Comparison of ENCODE assay signal across 30 mouse cellular contexts in genomic region chr2:44633064-44633463, GRCm38 (mm10).
DNase-seq lines count a peak whose midpoint lies in the region; ATAC-seq and TF ChIP-seq lines count a peak whose summit lies in the region.
"Had no signal": no experiment of that assay in that cellular context is flagged by ENCODE, and none has a peak within 500 bp of the region (broad histone marks: within the 10 kb centered on the region; RNA-seq: fewer than 3 reads in every experiment).

No protein-coding gene starts in this region.

- TF ChIP-seq EP300 in lung, postnatal 0 days (IDR thresholded peaks at IDR 0.05): no peak

- TF ChIP-seq CTCF in layer of hippocampus, adult 2 months (conservative IDR thresholded peaks at IDR 0.05): no peak
- no peak for TF ChIP-seq CTCF in lung, postnatal 0 days (IDR thresholded peaks at IDR 0.05)

- H3K9ac ChIP-seq in neural tube, embryonic 11.5 days (ENCODE audit: low read length): no peak overlapping the region
- no peak overlapping the region for H3K9ac ChIP-seq in midbrain, embryonic 15.5 days
- H3K9ac ChIP-seq in neural tube, embryonic 15.5 days (replicated peaks): no peak overlapping the region
- H3K9ac ChIP-seq in lung, postnatal 0 days (replicated peaks; ENCODE audit: low read depth): no peak overlapping the region
- H3K9ac ChIP-seq: embryonic facial prominence, embryonic 13.5 days; forebrain, embryonic 15.5 days; heart, embryonic 12.5 days; intestine, embryonic 15.5 days; limb, embryonic 12.5 days; lung, embryonic 15.5 days; stomach, embryonic 15.5 days had no signal

- WGBS in neural tube, embryonic 11.5 days: 86% methylated on average over 5 of the region's 5 CpGs
- 62% methylated on average over 5 of the region's 5 CpGs for WGBS in midbrain, embryonic 15.5 days
- 36% methylated on average over 5 of the region's 5 CpGs for WGBS in neural tube, embryonic 15.5 days
- 86% methylated on average over 5 of the region's 5 CpGs for WGBS in lung, postnatal 0 days

- no peaks in the 10 kb centered on the region for H3K36me3 ChIP-seq in neural tube, embryonic 11.5 days (ENCODE audit: control insufficient read depth, insufficient read depth, low read length)
- H3K36me3 ChIP-seq in midbrain, embryonic 15.5 days (replicated peaks): no peaks in the 10 kb centered on the region
- no peaks in the 10 kb centered on the region for H3K36me3 ChIP-seq in neural tube, embryonic 15.5 days
- no peaks in the 10 kb centered on the region for H3K36me3 ChIP-seq in lung, postnatal 0 days (ENCODE audit: insufficient read depth, low read length)
- H3K36me3 ChIP-seq: embryonic facial prominence, embryonic 13.5 days; forebrain, embryonic 10.5 days; forebrain, embryonic 15.5 days; heart, embryonic 12.5 days; intestine, embryonic 15.5 days; limb, embryonic 12.5 days; lung, embryonic 15.5 days; stomach, embryonic 15.5 days had no signal

- no peaks in the 10 kb centered on the region for H3K4me1 ChIP-seq in neural tube, embryonic 11.5 days (ENCODE audit: control insufficient read depth, insufficient read depth, low read length)
- peaks cover 16% of the 10 kb centered on the region for H3K4me1 ChIP-seq in midbrain, embryonic 15.5 days
- peaks cover 13% of the 10 kb centered on the region for H3K4me1 ChIP-seq in neural tube, embryonic 15.5 days
- no peaks in the 10 kb centered on the region for H3K4me1 ChIP-seq in lung, postnatal 0 days (ENCODE audit: insufficient read depth, low read depth, low read length)
- H3K4me1 ChIP-seq: heart, embryonic 12.5 days; intestine, embryonic 15.5 days; lung, embryonic 15.5 days; stomach, embryonic 15.5 days had no signal

- no peaks in the 10 kb centered on the region for H3K27me3 ChIP-seq in neural tube, embryonic 11.5 days (ENCODE audit: control insufficient read depth, insufficient read depth, low read length)
- H3K27me3 ChIP-seq in midbrain, embryonic 15.5 days (replicated peaks): no peaks in the 10 kb centered on the region
- no peaks in the 10 kb centered on the region for H3K27me3 ChIP-seq in neural tube, embryonic 15.5 days (replicated peaks)
- H3K27me3 ChIP-seq in lung, postnatal 0 days (replicated peaks; ENCODE audit: insufficient read depth, low read length): no peaks in the 10 kb centered on the region
- H3K27me3 ChIP-seq: embryonic facial prominence, embryonic 13.5 days; forebrain, embryonic 15.5 days; heart, embryonic 12.5 days; intestine, embryonic 15.5 days; limb, embryonic 12.5 days; lung, embryonic 15.5 days; megakaryocyte, embryonic 14.5 days; stomach, embryonic 15.5 days had no signal

- no peak for DNase-seq in layer of hippocampus, adult 2 months (ENCODE audit: low spot score in 2 of 2)
- no peak for DNase-seq in layer of hippocampus, adult 9-10 months (ENCODE audit: low spot score)
- no peak for DNase-seq in neural tube, embryonic 11.5 days (ENCODE audit: low spot score)
- no peak for DNase-seq in neural tube, embryonic 10.5 days (ENCODE audit: extremely low spot score, low spot score)
- DNase-seq in embryo, embryonic 9.5 days (ENCODE audit: extremely low spot score): no peak
- no peak for DNase-seq in lung, postnatal 0 days (ENCODE audit: low spot score)
- DNase-seq: adrenal gland, adult 2 months; adrenal gland, postnatal 36 days; cerebellum, adult 8-10 months; cerebellum, postnatal 36 days; gastrocnemius, adult 2 months; gastrocnemius, postnatal 36 days; heart, adult 2 months; kidney, adult 2 months; kidney, postnatal 4 days; layer of hippocampus, adult 9-11 months; lung, postnatal 4 days; right cerebral cortex, postnatal 25 days had no signal

- H3K4me2 ChIP-seq in neural tube, embryonic 11.5 days (ENCODE audit: low read depth): no peak overlapping the region
- H3K4me2 ChIP-seq in midbrain, embryonic 15.5 days: peak overlapping the region; percentile 27; the same call in 1 of the 2 replicates
- no peak overlapping the region for H3K4me2 ChIP-seq in neural tube, embryonic 15.5 days
- H3K4me2 ChIP-seq in lung, postnatal 0 days (replicated peaks; ENCODE audit: low read depth, low read length): no peak overlapping the region
- H3K4me2 ChIP-seq: embryonic facial prominence, embryonic 13.5 days; forebrain, embryonic 15.5 days; heart, embryonic 12.5 days; intestine, embryonic 15.5 days; limb, embryonic 12.5 days; lung, embryonic 15.5 days; stomach, embryonic 15.5 days had no signal

- H3K4me3 ChIP-seq in layer of hippocampus, adult 2 months: peak overlapping the region; percentile 25
- H3K4me3 ChIP-seq in neural tube, embryonic 11.5 days (ENCODE audit: low read depth, low read length): no peak overlapping the region
- no peak overlapping the region for H3K4me3 ChIP-seq in midbrain, embryonic 15.5 days
- H3K4me3 ChIP-seq in neural tube, embryonic 15.5 days (replicated peaks): no peak overlapping the region
- no peak overlapping the region for H3K4me3 ChIP-seq in lung, postnatal 0 days (ENCODE audit: low read depth, low read length)
- H3K4me3 ChIP-seq: embryonic facial prominence, embryonic 13.5 days; forebrain, embryonic 10.5 days; forebrain, embryonic 15.5 days; gastrocnemius, adult 2 months; heart, adult 2 months; heart, embryonic 12.5 days; intestine, embryonic 15.5 days; limb, embryonic 12.5 days; lung, embryonic 15.5 days; megakaryocyte, embryonic 14.5 days; stomach, embryonic 15.5 days had no signal

- H3K27ac ChIP-seq in layer of hippocampus, adult 2 months: peak overlapping the region; percentile 12
- H3K27ac ChIP-seq in neural tube, embryonic 11.5 days (ENCODE audit: low read depth, low read length): no peak overlapping the region
- no peak overlapping the region for H3K27ac ChIP-seq in midbrain, embryonic 15.5 days
- H3K27ac ChIP-seq in neural tube, embryonic 15.5 days (replicated peaks): no peak overlapping the region
- no peak overlapping the region for H3K27ac ChIP-seq in lung, postnatal 0 days (ENCODE audit: low read length)
- H3K27ac ChIP-seq: embryonic facial prominence, embryonic 13.5 days; forebrain, embryonic 10.5 days; forebrain, embryonic 15.5 days; gastrocnemius, adult 2 months; heart, adult 2 months; intestine, embryonic 15.5 days; limb, embryonic 12.5 days; lung, embryonic 15.5 days; stomach, embryonic 15.5 days had no signal

- no peaks in the 10 kb centered on the region for H3K9me3 ChIP-seq in neural tube, embryonic 11.5 days (ENCODE audit: control insufficient read depth, low read length)
- H3K9me3 ChIP-seq in midbrain, embryonic 15.5 days: no peaks in the 10 kb centered on the region
- no peaks in the 10 kb centered on the region for H3K9me3 ChIP-seq in neural tube, embryonic 15.5 days (replicated peaks)
- no peaks in the 10 kb centered on the region for H3K9me3 ChIP-seq in lung, postnatal 0 days (ENCODE audit: low read length)
- H3K9me3 ChIP-seq: embryonic facial prominence, embryonic 13.5 days; forebrain, embryonic 10.5 days; forebrain, embryonic 15.5 days; heart, embryonic 12.5 days; intestine, embryonic 15.5 days; limb, embryonic 12.5 days; lung, embryonic 15.5 days; megakaryocyte, embryonic 14.5 days; stomach, embryonic 15.5 days had no signal

- ATAC-seq in neural tube, embryonic 11.5 days (ENCODE audit: insufficient read depth, low FRiP score, low TSS enrichment): peak; percentile 35; the same call in 1 of the 2 replicates
- ATAC-seq in midbrain, embryonic 15.5 days (replicated peaks): peak; percentile 43; the same call in 1 of the 2 replicates
- peak; percentile 57; the same call in 1 of the 2 replicates for ATAC-seq in neural tube, embryonic 15.5 days (ENCODE audit: low FRiP score)
- no peak for ATAC-seq in lung, postnatal 0 days
- ATAC-seq: CD4-positive, CD25-positive, alpha-beta regulatory T cell, adult 4 months; intestine, embryonic 15.5 days had no signal
